Mouse (Mus musculus) adrenal gland, adult 8-10 months (tissue): ENCODE measurements around the gene Dhrs7b. TPM values are rescaled to one million over a fixed set of nuclear protein-coding genes. Genes with fewer than 3 reads are reported as not detected.
"Not testable (repeated sequence)": the region's sequence is repeated elsewhere in the genome, so short reads cannot be mapped to it uniquely, and the experiment has no call there.

Experiments used
- DNase-seq: peaks from one replicate; pipeline ENCODE4 v3.0.0; 2022
- total RNA-seq, 4 experiments: library from RNA; stranded (reverse); gene quantifications; 2 replicates each; pipeline ENCODE4 v1.2.4; 2022

The Dhrs7b gene
- total RNA-seq: 10 to 100 TPM; 36.0 to 44.8 (median 40.3) TPM

DNA sequence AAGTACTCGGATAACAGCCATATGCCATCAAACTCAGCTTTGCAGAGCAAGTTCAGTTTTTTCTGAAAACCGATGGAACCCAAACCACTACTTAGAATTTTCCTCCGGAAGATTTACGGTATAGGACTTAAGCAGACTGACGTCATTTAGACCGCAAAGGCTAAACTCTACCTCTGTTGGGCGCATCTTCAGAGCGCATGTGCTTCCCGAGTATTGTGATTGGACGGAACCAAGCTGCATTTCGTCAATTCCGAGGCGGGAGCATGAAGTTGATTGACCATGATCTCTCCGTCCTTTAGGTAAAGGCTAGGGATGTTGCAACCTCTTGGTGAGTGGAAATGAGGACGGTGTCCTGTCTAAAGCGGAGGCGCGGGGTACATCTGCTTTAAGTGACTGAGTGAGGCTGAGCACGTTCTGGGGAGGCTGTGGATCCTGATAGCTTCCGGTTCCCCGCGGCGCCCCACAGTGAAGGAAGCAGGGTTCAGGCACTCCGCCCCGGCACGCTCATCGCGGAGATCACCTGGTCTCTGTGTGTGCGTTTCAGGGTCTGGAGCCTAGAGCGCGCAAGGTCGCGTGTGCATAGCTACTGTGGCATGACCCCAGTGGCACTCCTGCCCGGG lies at the start of gene Dhrs7b:
TSS of gene Dhrs7b (plus strand) at position 199 of the 620 bp plus-strand sequence.
- DNase-seq: peak; percentile 89

DNA sequence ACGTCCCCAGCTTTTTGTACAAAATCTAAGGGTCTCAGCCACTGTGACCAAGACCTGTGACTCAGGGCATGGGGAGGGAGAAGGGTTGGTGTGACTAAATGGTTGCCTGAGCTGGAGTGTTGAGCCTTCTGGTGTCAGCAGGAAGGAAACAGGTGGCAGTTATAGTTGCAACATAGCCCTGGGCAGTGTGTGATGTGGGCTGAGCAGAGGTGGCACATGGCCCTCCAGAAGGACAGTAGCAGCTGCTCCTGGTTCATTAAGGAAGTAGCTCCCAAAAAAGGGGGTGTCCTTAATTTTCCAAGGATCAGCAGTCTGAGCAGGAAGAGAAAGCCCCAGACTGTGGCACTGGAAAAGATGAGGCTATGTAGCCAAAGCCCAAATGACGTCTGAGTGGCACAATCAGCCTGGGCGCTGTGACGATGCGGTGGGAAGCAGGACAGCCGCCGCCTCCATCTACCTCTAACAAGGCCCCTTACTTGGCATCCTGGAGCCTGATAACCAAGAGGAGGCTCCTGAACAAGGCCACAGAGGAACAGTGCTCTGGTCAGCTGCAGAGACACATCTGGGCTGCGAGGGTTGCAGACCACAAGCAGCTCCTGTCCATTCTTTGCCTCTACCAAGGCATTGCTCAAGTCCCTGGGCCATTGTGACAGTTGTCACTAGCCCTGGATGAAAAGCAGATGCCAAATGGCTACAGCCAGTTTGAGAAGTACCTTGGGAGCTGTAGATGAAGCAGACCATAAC lies 46.1 kb upstream of the Dhrs7b start:
- DNase-seq: no peak

DNA sequence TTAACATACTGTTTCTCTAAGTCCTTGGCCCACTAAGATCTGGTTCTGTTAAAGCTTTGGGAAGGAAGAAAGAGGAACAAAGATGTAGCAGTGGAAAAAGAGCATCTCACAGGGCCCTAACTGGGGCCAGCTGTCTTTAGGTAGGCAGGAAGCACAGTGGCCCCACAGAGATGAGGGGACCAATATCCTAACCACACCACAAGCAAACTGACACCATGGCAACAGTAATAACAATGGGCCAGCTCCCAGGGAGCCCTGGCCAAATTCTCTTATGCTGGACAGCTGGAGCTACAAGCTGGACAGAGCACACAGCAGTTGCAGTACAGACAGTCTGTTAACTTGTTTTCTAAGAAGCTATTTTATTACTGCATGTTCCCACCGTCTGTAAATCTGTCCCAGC lies 42.8 kb upstream of the Dhrs7b start:
- no peak for DNase-seq

DNA sequence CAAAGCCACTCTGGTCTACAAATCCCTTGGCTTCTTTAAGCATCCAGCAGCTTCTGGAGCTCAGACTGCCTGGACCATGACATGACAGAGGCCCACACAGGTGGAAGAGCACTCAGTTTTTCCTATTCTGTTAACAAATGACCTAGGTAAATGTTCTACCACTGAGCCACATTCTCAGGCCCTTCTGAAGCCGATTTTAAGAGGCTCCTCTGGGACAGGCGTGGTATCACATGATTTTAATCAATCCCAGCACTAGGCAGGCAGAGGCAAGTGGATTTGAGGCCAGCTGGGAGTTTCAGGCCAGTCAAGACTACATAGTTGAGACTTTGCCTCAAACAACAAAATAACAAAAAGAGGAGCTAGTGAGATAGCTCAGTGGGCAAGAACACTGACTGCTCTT lies 40.0 kb upstream of the Dhrs7b start:
- DNase-seq: no peak

DNA sequence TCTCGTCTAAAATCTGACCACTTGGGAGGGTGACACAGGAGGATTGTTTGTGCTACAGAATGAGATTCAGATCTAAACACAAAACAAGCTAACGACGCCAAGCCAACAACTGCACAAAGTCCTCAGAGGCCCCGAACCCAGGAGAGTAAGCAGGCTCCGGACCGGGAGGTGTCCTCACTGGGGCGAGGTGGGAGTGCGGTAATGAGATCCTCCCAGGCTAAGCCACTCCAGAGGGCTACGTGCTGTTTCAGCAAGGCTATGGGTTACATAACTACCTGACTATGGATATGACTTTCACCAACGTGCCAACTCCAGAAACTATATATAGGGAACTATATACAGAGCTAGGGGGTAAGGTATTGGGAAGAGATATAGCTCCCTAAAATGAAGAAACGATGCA lies 34.1 kb upstream of the Dhrs7b start:
- no peak for DNase-seq

DNA sequence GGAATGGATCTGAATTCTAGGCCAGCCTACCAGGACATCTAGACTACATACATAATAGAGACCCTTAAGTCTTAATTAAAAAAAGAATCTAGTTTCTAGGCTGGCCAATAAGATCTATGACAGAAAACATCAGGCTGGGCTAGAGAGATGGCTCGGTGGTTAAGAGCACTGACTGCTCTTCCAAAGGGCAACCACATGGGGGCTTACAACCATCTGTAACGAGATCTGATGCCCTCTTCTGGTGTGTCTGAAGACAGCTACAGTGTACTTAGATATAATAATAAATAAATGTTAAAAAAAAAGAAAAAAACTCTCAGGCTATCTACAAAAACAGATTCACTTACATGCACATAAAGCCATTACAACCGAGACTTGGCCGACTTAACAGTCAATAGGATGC lies 30.5 kb upstream of the Dhrs7b start:
- no peak for DNase-seq

GRCm38 (mm10) chr11:60800892-60801291 lies 29.5 kb upstream of the Dhrs7b start:
- DNase-seq: no peak

- DNase-seq: peak; percentile 49
These were observed 22.0 kb upstream of the Dhrs7b start for GRCm38 (mm10) chr11:60808286-60809070.

DNA sequence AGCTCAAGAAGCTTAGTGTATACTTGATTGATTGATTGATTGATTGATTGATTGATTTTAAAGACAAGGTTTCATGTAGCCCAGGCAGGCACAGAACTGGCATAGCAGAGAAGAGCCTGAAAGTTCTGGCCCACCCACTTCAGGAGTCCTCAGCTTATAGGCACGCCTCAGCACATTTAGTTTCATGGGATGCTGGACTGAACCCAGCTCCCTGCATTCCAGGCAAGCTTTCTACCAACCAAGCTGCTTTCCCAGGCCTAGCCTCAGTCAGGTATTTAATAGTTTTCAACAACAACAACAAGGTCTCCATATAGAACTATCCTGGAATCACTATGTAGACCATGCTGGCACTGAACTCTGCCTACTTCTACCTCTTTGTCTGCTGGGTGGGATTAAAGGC lies 20.9 kb upstream of the Dhrs7b start:
- no peak for DNase-seq

- no peak for DNase-seq
These were observed 20.1 kb upstream of the Dhrs7b start for GRCm38 (mm10) chr11:60810046-60810965.

DNA sequence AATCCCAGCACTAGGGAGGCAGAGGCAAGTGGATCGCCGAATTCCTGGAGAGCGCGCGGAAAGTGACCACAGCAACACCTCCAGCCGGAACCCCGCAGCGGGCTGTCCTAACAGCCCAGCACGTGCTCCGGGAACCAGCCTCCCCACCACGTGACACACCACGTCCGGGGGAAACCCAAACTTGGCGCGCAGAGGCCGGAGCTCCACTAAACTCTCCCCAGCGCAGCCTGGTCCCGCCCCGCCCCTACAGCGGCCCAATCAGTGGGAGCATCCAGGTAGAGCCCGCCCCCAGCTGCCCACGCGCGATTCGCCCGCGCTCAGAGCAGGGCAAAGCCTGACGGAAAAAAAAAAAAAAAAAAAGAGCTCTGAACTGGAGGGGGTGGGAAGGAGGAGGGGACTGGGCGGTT lies 19.4 kb upstream of the Dhrs7b start:
- DNase-seq: peak; percentile 97

GRCm38 (mm10) chr11:60811618-60812017 lies 18.8 kb upstream of the Dhrs7b start, which contains the start of gene Shmt1:
Gene Shmt1 (minus strand): TSS chr11:60811718.
- DNase-seq: not testable (repeated sequence)

GRCm38 (mm10) chr11:60816398-60816797 lies 14.0 kb upstream of the Dhrs7b start:
- no peak for DNase-seq

- DNase-seq: no peak
These were observed 6.7 kb upstream of the Dhrs7b start for GRCm38 (mm10) chr11:60823771-60824170.

- no peak for DNase-seq
These were observed 5.2 kb upstream of the Dhrs7b start for GRCm38 (mm10) chr11:60825191-60825590.

DNA sequence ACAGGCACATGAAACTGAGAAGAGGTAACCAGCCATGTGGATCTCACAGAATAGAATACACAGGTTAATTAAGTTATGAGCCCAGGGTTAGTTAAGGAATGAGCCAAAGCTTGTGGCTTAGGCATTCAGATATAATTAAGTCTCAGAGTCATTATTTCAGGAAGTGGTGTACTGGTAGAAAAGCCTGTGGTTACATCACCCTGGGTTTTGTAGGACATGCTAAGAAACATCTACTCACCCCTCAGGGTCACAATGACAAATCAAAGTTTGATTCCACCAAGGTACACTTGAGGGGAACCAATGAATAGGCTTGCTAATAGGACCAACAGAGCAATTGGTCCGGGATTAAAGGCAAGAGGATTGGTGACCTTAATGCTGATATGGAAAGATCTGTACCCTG lies 3.7 kb upstream of the Dhrs7b start:
- no peak for DNase-seq

DNA sequence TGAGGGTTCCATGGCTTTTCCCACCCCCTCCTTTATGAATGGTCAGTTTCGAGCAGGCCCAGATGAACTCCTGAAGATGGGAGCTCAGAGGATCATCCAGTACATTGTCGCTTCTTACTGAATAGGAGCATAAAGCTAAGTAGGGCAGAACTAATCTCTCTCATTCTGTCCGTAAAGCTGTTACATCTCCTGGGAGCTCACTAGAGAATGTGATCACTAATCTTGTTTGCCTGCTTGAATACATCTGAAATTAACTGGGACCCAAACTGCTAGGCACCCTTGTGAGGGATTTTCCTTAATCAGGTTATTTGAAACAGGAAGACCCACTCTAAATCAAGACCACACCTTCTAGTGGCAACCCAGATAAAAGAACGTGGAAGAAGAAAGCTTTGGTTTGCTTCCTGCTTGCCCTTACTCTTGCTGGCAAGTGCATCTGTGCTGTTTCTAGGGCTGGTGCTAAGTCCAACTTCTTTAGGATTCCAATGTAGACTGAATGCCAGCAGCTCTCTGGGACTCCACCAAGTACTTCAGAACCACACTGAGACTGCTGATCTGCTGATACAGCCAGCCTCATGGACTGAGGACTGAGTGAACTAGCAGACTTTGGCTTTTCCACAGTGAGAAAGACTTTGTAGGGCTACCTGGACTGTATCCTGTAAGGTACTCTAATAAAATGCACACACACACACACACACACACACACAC lies 3.0 kb upstream of the Dhrs7b start:
- DNase-seq: no peak

DNA sequence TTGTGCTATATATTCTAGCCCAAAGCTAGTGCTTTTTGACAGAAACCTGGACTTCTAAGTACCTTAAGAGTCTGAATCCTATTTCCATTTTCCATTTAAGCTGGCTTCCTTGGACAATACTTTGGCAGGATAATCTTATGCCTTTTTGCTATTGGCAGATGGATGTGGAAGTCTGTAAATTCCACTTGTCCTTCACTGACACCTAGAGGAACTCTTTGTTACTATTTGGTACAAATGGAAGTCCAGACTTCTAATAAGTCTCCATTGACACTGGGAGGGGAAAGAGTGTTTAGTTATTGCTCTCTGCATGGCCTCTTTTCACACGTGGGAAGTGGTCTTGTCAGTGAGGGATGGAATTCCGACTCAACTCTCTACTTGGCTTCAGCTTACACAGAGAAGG lies 1.5 kb upstream of the Dhrs7b start:
- DNase-seq: no peak

DNA sequence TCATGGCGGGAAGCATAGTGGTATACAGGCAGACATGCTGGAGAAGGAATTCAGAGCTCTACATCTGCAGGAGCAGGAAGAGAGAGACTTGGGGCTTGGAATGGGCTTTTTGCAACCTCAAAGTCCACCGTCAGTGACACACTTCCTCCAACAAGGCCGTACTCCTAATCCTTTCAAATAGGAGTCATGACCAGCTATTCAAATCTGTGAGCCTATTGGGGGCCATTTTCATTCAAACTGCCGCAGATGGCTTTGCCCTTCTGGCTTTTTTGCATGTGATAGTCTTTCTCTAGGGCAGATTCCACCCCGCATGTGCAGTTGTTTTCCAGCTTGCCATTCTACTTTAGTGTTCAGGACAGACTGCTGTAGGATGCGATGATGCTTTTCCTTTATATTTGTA lies 6.5 kb downstream of the Dhrs7b start:
- no peak for DNase-seq

DNA sequence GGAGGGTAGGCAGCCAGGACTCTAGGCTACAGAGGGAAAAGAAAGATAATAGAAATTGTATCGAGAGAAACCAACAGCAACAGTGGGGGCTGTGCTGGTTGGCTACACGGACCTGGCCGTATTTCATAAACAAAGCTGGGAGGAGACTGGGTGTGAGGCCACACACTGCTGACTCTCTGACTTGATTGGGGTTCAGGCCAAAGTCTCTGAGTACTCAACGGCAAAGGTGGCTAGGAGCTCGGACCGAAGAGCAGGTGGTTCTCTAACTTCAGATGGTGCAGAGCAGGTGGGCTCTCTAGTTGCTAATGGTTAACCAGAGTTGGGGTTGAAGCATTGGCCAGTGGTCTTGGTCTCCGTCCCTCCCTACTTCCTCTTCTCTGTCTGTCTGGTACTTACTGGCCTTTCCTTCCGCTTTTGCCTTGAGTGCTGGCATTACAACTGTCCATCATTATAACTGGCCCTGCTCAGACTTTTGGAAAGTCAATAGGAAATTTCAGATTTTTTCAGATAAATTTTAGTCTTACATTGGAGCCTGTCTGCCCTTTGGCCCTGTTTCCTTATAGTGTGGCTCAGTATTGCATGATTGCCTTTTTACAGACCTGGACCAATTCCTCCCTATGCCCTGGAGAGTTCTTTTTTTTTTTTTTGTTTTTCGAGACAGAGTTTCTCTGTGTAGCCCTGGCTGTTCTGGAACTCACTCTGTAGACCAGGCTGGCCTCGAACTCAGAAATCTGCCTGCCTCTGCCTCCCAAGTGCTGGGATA lies 7.4 kb downstream of the Dhrs7b start:
- DNase-seq: no peak
